Mouse (Mus musculus): ENCODE measurements around the gene Trim7. TPM values are rescaled to one million over a fixed set of nuclear protein-coding genes. Genes with fewer than 3 reads are reported as not detected.
A peak's percentile ranks its signal among the peaks of the same experiment; 100 is the strongest.
"Not testable (repeated sequence)": the region's sequence is repeated elsewhere in the genome, so short reads cannot be mapped to it uniquely, and the experiment has no call there.

Trim7 gene
- polyA plus RNA-seq, 1 experiment from 2014 or later, result 0.38 TPM

- Histone ChIP-seq H3K36me3 (ENCODE audit: control insufficient read depth, insufficient read depth) (no peaks in the 10 kb centered on the region), H3K9me3 (ENCODE audit: control insufficient read depth) (no peaks in the 10 kb centered on the region), H3K4me3 (ENCODE audit: low read depth, low read length) (no peak overlapping the region), H3K9ac (ENCODE audit: low read depth, low read length) (no peak overlapping the region), H3K4me1 (replicated peaks; ENCODE audit: control insufficient read depth, insufficient read depth, low read length) (no peaks in the 10 kb centered on the region), H3K4me2 (replicated peaks; ENCODE audit: low read depth) (no peak overlapping the region), H3K27me3 (replicated peaks; ENCODE audit: control insufficient read depth, insufficient read depth, low read length) (no peaks in the 10 kb centered on the region), H3K27ac (ENCODE audit: low read depth, low read length) (no peak overlapping the region)
- TF ChIP-seq CTCF (IDR thresholded peaks at IDR 0.05; ENCODE audit: low read depth), result no peak
- WGBS, result 41% methylated on average over 2 of the region's 2 CpGs
- ATAC-seq, result no peak
Observed at GRCm38 (mm10) chr11:48898812-48899431, 73.0 kb downstream of the Trim7 start.

GRCm38 (mm10) chr11:48900654-48901566, 75.0 kb downstream of the Trim7 start:
- H3K9ac ChIP-seq (ENCODE audit: low read depth, low read length); H3K4me3 ChIP-seq (ENCODE audit: low read depth, low read length); H3K27me3 ChIP-seq (replicated peaks; ENCODE audit: control insufficient read depth, insufficient read depth, low read length); H3K9me3 ChIP-seq (ENCODE audit: control insufficient read depth); ATAC-seq; H3K36me3 ChIP-seq (ENCODE audit: control insufficient read depth, insufficient read depth); H3K4me1 ChIP-seq (replicated peaks; ENCODE audit: control insufficient read depth, insufficient read depth, low read length); H3K27ac ChIP-seq (ENCODE audit: low read depth, low read length): not testable (repeated sequence)
- H3K4me2 ChIP-seq (replicated peaks; ENCODE audit: low read depth), result peak overlapping the region; percentile 51
- 81% methylated on average over 6 of the region's 6 CpGs for WGBS

- peak overlapping the region; percentile 51 for H3K4me2 ChIP-seq (replicated peaks; ENCODE audit: low read depth)
- peak; percentile 19 for ATAC-seq
- not testable (repeated sequence) for H3K9me3 ChIP-seq (ENCODE audit: control insufficient read depth); H3K4me3 ChIP-seq (ENCODE audit: low read depth, low read length); H3K36me3 ChIP-seq (ENCODE audit: control insufficient read depth, insufficient read depth); H3K27me3 ChIP-seq (replicated peaks; ENCODE audit: control insufficient read depth, insufficient read depth, low read length); H3K27ac ChIP-seq (ENCODE audit: low read depth, low read length); H3K4me1 ChIP-seq (replicated peaks; ENCODE audit: control insufficient read depth, insufficient read depth, low read length); H3K9ac ChIP-seq (ENCODE audit: low read depth, low read length)
- WGBS, result 91% methylated on average over 1 of the region's 1 CpGs
Observed at GRCm38 (mm10) chr11:48901567-48901930, 75.6 kb downstream of the Trim7 start.

Other genes starting within 250 kb of the Trim7 start
- gene Rack1, start 25.8 kb upstream of the Trim7 start, polyA plus RNA-seq (2015; fragmentation: Nextera tagmentation; extraction: Ambion mirVana), result 435 and 447 TPM in 2 replicates
- 4.0 and 4.2 TPM in 2 replicates for gene Trim41, start 8.8 kb upstream of the Trim7 start, polyA plus RNA-seq (2015; fragmentation: Nextera tagmentation; extraction: Ambion mirVana)
- 5.0 and 5.3 TPM in 2 replicates for gene Gm12184, start 515 bp downstream of the Trim7 start, polyA plus RNA-seq (2015; fragmentation: Nextera tagmentation; extraction: Ambion mirVana)
- 14.5 and 15.0 TPM in 2 replicates for gene Irgm1, start 45.5 kb downstream of the Trim7 start, polyA plus RNA-seq (2015; fragmentation: Nextera tagmentation; extraction: Ambion mirVana)
- gene Gm5431, start 76.1 kb downstream of the Trim7 start, polyA plus RNA-seq (2015; fragmentation: Nextera tagmentation; extraction: Ambion mirVana), result 2.7 and 3.1 TPM in 2 replicates
- gene Psme2b, start 120.0 kb downstream of the Trim7 start, polyA plus RNA-seq (2015; fragmentation: Nextera tagmentation; extraction: Ambion mirVana), result 8.4 and 9.5 TPM in 2 replicates
- 0.30 and 0.33 TPM in 2 replicates for gene Olfr56, start 152.7 kb downstream of the Trim7 start, polyA plus RNA-seq (2015; fragmentation: Nextera tagmentation; extraction: Ambion mirVana)
- gene 9930111J21Rik1, start 153.3 kb downstream of the Trim7 start, polyA plus RNA-seq (2015; fragmentation: Nextera tagmentation; extraction: Ambion mirVana), result 0.43 and 0.48 TPM in 2 replicates
- 0.04 TPM in 1 of 2 replicates, not detected in the other for gene Gm12185, start 166.1 kb downstream of the Trim7 start, polyA plus RNA-seq (2015; fragmentation: Nextera tagmentation; extraction: Ambion mirVana)
- 5.2 and 5.4 TPM in 2 replicates for gene Tgtp1, start 168.0 kb downstream of the Trim7 start, polyA plus RNA-seq (2015; fragmentation: Nextera tagmentation; extraction: Ambion mirVana)
- gene 9930111J21Rik2, start 225.1 kb downstream of the Trim7 start, polyA plus RNA-seq (2015; fragmentation: Nextera tagmentation; extraction: Ambion mirVana), result 0.48 and 0.61 TPM in 2 replicates
- gene Tgtp2, start 238.1 kb downstream of the Trim7 start, polyA plus RNA-seq (2015; fragmentation: Nextera tagmentation; extraction: Ambion mirVana), result 2.7 and 2.8 TPM in 2 replicates

Data from intestine, postnatal 0 days (tissue).